Mouse (Mus musculus) thymus, postnatal 4 days (tissue): ENCODE data around the gene Prss53.

Source experiments
- DNase-seq: peaks from one replicate; pipeline ENCODE4 v3.0.0; 2021

Gene Prss53

DNA sequence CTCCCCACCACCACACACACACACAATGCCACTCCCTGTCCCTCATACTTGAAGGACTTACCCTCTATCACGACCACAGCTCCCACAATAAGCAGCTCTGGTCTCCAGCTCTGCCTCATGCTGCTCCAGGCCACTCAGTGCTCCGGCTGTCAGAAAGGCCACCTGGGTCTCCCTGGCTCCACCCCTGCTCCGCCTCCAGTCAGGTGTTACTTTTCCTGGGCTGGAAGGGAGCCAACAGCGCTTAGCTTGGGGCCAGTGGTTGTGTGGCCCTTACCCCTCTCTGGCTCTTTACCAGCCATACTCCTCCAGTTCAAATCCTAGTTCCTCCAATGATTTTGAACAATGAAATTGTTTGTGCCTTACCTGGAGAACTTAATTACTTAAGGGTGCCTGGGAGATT is at the start of gene Prss53:
Gene Prss53, minus strand, starts transcription at position 173 of the 400 bp plus-strand sequence.
- no peak for DNase-seq

DNA sequence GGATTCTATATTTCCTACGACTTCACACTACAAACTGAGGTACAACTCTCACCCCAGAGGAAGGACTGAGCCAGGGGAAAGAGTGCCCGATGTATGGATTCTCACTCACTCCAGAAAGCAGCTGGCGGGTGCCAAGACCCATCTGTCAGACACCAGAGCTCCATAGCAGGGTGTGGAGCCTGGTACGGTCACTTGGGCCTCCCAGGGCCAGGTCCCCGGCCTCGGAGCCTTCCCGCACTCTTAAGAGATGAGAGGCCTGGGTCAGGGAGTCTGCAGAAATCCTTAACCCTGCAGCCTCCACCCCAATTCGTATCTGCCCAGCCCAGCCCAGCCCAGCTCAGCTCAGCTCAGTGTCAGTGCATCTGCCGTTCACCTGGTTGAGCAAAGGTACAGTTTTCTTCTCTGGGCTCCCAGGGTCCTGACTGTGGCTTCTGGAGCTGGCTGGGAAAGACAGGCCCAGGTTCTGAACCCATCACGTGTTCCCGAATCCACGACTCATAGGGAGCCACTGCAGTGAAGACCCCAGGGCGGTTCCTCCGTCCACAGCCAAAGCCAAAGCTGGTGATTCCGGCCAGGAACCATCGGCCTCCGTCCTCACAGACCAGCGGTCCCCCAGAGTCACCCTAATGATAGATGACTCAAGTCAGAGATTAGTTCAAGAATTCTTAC is 45.6 kb upstream of the Prss53 start:
- no peak for DNase-seq

DNA sequence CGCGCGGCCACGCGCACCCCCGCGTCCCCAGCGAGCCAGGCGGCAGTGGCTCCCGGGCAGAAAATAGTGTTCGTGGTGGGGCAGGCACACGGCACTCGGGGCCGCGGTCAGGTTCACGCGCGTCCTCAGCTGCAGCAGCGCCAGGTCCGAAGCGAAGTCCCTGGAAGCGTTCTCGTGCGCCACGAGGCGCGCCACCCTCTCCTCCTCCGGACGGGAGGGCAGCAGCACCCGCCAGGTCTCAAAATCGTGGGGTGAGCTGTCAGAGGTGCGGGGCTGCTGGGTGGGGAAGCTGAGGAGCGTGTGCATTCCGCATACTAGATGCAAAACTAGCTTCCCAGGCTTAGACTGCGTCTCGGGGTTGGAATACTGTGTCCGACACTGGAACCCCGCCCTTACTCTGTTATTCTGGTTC is 45.0 kb upstream of the Prss53 start:
- DNase-seq = no peak

- peak; percentile 96 for DNase-seq
These were observed 44.4 kb upstream of the Prss53 start for GRCm38 (mm10) chr7:127935028-127935722.

GRCm38 (mm10) chr7:127934075-127934474 is 43.3 kb upstream of the Prss53 start:
- DNase-seq = no peak

GRCm38 (mm10) chr7:127932273-127933031 is 41.7 kb upstream of the Prss53 start:
- DNase-seq = no peak

DNA sequence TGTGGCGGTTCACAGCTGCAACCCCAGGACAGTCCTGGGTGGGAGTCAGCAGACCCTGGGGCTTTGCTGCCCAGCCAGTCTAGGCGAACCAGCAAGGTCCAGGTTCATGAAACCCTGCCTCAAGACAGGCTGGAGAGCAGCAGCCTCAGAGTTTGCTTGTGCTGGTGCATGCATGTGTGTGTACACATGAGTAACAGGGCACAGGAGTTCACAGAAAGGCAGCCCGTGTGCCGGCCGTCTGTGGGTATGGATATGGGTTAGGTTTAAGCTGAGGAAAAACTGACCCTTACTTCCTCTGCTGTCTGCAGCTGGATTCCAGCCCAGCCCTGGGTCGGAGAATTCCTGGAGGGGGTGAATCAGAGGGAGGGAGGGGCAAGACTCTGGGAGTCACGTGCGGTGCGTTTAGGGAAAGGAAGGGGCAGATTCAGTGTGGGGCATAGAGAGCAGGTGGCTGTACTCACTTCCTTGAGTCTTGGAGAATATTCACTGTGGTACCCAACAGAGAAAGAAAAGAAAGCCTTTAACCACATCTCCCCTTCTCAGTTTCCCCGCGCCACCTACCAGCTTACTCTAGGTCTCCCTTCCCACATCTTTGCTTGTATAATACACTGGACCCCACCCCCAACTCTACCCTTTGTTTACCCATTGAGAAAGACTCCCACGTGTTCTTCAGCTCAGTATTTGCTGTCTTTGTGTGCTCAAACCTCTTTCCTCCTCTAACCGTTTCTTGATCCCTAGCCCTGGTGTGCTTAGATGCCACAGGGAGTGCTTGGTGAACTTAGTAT is 40.8 kb upstream of the Prss53 start:
- no peak for DNase-seq

GRCm38 (mm10) chr7:127930636-127931035 is 39.9 kb upstream of the Prss53 start:
- DNase-seq = no peak

DNA sequence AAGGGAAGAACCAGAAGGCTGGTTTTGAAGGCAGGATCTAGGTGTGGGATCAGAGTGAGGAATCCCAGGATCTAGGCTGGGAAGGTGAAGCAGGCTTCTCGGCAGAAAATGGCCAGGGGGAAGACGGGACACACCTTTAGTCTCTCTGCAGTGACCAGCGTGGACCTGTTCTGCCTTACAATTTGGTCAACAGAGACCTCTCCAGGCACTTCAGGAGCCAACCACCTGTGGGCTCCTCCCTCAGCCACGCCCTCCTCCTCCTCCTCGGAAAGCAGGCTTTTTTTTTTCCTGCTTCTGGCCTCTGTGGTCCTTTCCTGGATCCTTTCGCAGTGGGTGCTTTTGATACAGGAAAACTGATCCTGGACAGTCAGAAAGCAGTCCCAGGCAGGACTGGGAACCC is 39.2 kb upstream of the Prss53 start, which contains the start of gene Prss8:
Gene Prss8, minus strand, starts transcription at position 182 of the 400 bp plus-strand sequence.
- DNase-seq = no peak

GRCm38 (mm10) chr7:127928596-127928995 is 37.8 kb upstream of the Prss53 start:
- no peak for DNase-seq

GRCm38 (mm10) chr7:127927726-127928125 is 37.0 kb upstream of the Prss53 start:
- no peak for DNase-seq

DNA sequence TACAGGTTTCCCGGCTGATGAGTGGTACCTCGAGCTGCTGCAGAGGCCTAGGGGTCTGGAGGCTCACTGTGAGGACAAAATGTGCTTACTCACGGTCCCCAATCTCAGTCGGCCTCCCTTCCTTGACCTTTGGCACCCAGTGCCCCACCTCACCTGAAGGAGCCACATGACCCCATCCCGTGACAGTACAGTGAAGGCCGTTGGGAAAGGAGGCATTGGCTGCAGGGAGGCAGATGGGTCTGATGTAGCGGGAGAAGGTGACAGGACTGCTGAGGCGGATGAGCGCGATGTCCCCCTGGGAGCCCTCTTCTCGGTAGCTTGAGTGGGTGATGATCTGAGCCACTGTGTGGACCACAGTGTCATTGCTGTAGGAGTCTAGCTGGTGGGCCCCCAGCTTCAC is 36.1 kb upstream of the Prss53 start:
- no peak for DNase-seq

DNA sequence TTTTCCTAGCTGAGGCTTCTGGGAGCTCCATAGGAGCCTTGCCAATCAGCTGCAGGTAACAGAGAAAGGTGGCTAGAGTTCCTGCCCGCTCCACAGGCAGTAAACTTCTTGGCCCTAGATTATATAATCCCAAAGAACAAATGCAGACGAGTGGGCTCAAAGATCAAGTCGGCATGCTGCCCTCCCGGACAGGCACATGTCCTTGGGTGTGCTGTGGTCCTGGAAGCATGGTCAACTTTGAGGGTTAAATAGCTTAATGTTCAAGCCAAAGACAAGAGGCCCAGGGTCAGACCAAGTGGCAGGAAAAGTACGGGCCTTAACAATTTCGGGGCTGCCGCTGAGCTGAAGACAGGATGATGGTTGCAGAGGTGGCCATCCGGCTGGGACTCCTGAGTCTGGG is 35.3 kb upstream of the Prss53 start:
- DNase-seq = no peak

DNA sequence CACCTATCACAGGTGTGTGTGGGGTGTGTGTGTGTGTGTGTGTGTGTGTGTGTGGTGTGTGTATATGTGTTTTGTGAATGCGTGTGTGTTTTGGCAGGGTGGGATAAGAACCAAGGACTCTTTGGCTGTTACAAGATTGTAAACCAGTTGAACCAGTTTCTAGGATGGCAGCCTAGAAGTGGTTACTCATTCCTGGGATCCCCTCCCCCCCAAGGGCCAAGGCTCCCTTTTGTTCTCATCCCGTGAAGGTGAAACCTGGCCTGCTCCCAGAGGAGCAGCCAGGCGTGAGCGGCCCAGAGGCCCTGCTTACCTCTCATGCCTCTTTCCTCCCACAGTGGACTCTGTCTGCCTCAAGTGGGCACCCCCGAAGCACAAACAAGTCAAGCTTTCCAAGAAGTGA is 34.5 kb upstream of the Prss53 start:
- DNase-seq = no peak

- DNase-seq = no peak
These were observed 32.9 kb upstream of the Prss53 start for GRCm38 (mm10) chr7:127923714-127924113.

GRCm38 (mm10) chr7:127922451-127923275 is 31.9 kb upstream of the Prss53 start:
- no peak for DNase-seq

GRCm38 (mm10) chr7:127921516-127921915 is 30.7 kb upstream of the Prss53 start:
- DNase-seq = peak; percentile 61

DNA sequence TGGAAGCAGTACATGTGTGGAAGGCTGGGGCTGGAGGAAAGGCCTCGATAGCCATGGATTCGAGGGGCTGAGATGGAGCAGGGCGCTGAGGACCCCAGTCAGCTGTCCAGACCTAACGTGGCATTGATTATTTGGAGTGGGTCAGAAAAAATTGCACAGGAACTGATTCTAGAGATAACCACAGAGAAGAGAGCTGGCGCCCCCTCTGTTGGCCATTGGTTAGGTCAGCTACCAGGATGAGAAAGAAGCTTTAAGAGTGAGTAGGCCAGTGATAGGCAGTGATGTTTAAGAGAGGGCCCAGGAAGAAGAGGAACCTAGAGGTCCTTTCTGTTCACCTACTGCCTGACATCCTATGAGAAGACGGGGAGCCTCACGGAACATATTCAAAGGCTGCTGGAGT is 28.5 kb upstream of the Prss53 start:
- DNase-seq = peak; percentile 71

- DNase-seq = peak; percentile 86
These were observed 27.4 kb upstream of the Prss53 start for GRCm38 (mm10) chr7:127918203-127918602.

GRCm38 (mm10) chr7:127915293-127915692 is 24.5 kb upstream of the Prss53 start:
- no peak for DNase-seq

DNA sequence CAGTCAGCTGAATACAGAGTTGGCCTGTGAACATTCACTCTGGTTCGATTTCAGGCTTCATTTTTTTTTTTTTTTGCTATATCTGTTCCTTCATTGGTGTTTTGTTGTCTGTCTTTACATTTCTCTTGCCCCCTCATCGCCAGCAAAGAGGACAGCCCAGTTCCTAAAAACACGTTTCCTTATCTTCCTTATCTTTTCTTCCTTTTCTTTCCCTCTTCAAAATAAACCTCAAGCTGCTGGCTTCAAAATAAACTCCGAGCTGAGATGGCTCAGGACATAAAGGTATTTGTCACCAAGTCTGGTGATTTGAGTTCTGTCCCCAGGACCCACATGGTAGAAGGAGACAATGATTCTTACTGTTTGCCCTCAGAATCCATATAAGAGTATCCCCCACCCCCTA is 22.2 kb upstream of the Prss53 start:
- DNase-seq = no peak
